8 mouse cellular contexts compared by ENCODE assay signal in the genomic region with DNA sequence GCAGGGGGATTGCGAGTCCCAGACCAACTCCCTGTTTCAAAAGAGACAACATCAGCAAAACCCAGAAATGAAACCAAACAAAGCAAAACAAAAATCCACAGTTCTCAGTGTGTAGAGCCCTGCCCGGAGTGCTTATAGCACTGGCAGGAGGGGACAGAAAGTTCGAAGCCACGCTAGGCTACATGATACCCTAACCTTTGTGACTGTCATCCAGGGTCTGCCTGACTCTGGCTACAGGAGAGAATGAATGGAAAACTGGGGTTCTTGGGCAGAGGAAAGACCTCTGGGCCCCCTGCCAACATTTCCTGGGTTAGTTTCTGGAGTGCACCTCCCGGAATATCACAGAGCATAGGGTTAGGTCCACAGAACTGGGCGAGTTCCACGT. TPM values are rescaled to one million over a fixed set of nuclear protein-coding genes. Genes with fewer than 3 reads are reported as not detected.
DNase-seq lines count a peak whose midpoint lies in the region; ATAC-seq and TF ChIP-seq lines count a peak whose summit lies in the region.

No protein-coding gene starts in this region.

- H3K9me3 ChIP-seq in heart, postnatal 0 days (replicated peaks; ENCODE audit: control insufficient read depth, low read length) = no peaks in the 10 kb centered on the region
- H3K9me3 ChIP-seq in liver, embryonic 12.5 days (replicated peaks) = no peaks in the 10 kb centered on the region

- 33% methylated on average over 7 of the region's 7 CpGs for WGBS in lung, adult 2 months
- WGBS in heart, postnatal 0 days = 37% methylated on average over 7 of the region's 7 CpGs
- 46% methylated on average over 7 of the region's 7 CpGs for whole genome bisulfite sequencing in liver, embryonic 12.5 days (ENCODE audit: insufficient replicate concordance)
- WGBS in olfactory bulb, adult 2 months = 46% methylated on average over 7 of the region's 7 CpGs

- H3K9ac ChIP-seq in heart, postnatal 0 days (replicated peaks; ENCODE audit: low read depth, low read length) = peak overlapping the region; percentile 82
- H3K9ac ChIP-seq in liver, embryonic 12.5 days = peak overlapping the region; percentile 76

- TF ChIP-seq CTCF in lung, adult 2 months (IDR thresholded peaks at IDR 0.05; ENCODE audit: insufficient read depth, low read length) = no peak
- TF ChIP-seq CTCF in heart, postnatal 0 days (IDR thresholded peaks at IDR 0.05; ENCODE audit: low read depth) = no peak
- TF ChIP-seq CTCF in olfactory bulb, adult 2 months (IDR thresholded peaks at IDR 0.05; ENCODE audit: insufficient read depth, low read depth, low read length) = no peak

- peak overlapping the region; percentile 80 for H3K4me3 ChIP-seq in lung, adult 2 months (replicated peaks; ENCODE audit: extremely low read depth, low read depth, low read length)
- peak overlapping the region; percentile 70 for H3K4me3 ChIP-seq in heart, postnatal 0 days (ENCODE audit: low read depth, low read length)
- H3K4me3 ChIP-seq in liver, embryonic 12.5 days = peak overlapping the region; percentile 81
- H3K4me3 ChIP-seq in olfactory bulb, adult 2 months (ENCODE audit: insufficient read depth, low read depth, low read length) = peak overlapping the region; percentile 69

- ATAC-seq in heart, postnatal 0 days (ENCODE audit: insufficient read depth, low read depth) = peak; percentile 10
- peak; percentile 39 for ATAC-seq in liver, embryonic 12.5 days

- TF ChIP-seq POLR2A in lung, adult 2 months (IDR thresholded peaks at IDR 0.05; ENCODE audit: borderline replicate concordance, extremely low read depth, low read depth, low read length) = no peak
- TF ChIP-seq POLR2A in olfactory bulb, adult 2 months (IDR thresholded peaks at IDR 0.05; ENCODE audit: insufficient read depth, low read depth, low read length) = no peak

- no peaks in the 10 kb centered on the region; the same call in 1 of the 2 replicates for H3K4me1 ChIP-seq in lung, adult 2 months (ENCODE audit: control insufficient read depth, insufficient read depth, low read length)
- peaks cover 11% of the 10 kb centered on the region; the same call in 1 of the 2 replicates for H3K4me1 ChIP-seq in heart, postnatal 0 days (ENCODE audit: control insufficient read depth, insufficient read depth)
- peaks cover 39% of the 10 kb centered on the region for H3K4me1 ChIP-seq in liver, embryonic 12.5 days
- H3K4me1 ChIP-seq in olfactory bulb, adult 2 months (ENCODE audit: control insufficient read depth, insufficient read depth, low read length) = peaks cover 20% of the 10 kb centered on the region

- peak overlapping the region; percentile 81 for H3K4me2 ChIP-seq in heart, postnatal 0 days (ENCODE audit: low read depth, low read length)
- peak overlapping the region; percentile 83 for H3K4me2 ChIP-seq in liver, embryonic 12.5 days

- H3K27ac ChIP-seq in heart, postnatal 0 days (ENCODE audit: low read depth) = peak overlapping the region; percentile 88
- H3K27ac ChIP-seq in liver, embryonic 12.5 days = peak overlapping the region; percentile 93
- H3K27ac ChIP-seq in olfactory bulb, adult 2 months (ENCODE audit: insufficient read depth, low read depth, low read length) = peak overlapping the region; percentile 69

- no peak for DNase-seq in lung, adult 2 months
- DNase-seq in lung, adult 18-20 months = no peak
- DNase-seq in cerebellum, postnatal 14 days = peak; percentile 61 to 71
- no peak for DNase-seq in heart, postnatal 0 days (ENCODE audit: low spot score)
- DNase-seq in urinary bladder, adult 18-20 months (ENCODE audit: low spot score in 2 of 2) = no peak
- DNase-seq in spleen, postnatal 36 days (ENCODE audit: low spot score in 2 of 2) = no peak

- no peaks in the 10 kb centered on the region for H3K36me3 ChIP-seq in heart, postnatal 0 days (replicated peaks; ENCODE audit: control insufficient read depth, insufficient read depth, low read length)
- H3K36me3 ChIP-seq in liver, embryonic 12.5 days = peaks cover 31% of the 10 kb centered on the region

- no peaks in the 10 kb centered on the region for H3K27me3 ChIP-seq in heart, postnatal 0 days (ENCODE audit: control insufficient read depth, insufficient read depth, low read length)
- H3K27me3 ChIP-seq in liver, embryonic 12.5 days (replicated peaks) = peaks cover 6% of the 10 kb centered on the region; the same call in 1 of the 2 replicates

- TF ChIP-seq EP300 in heart, postnatal 0 days (IDR thresholded peaks at IDR 0.05; ENCODE audit: low read depth) = no peak

RNA-seq across cellular contexts. Expression of a gene that starts 0.2 kb away (rescaled TPM):
- polyA plus RNA-seq in lung, adult 2 months (2012; rRNA removed) = 33.7 and 36.2 TPM in 2 replicates
- 10.9 and 24.7 TPM in 2 replicates for total RNA-seq in heart, postnatal 0 days (2014; rRNA removed; ENCODE audit: low replicate concordance)
- 16.2 and 16.6 TPM in 2 replicates for polyA plus RNA-seq in heart, postnatal 0 days (2015; fragmentation: Nextera tagmentation; extraction: Ambion mirVana)
- polyA plus RNA-seq in liver, embryonic 12.5 days (2016; fragmentation: Nextera tagmentation; extraction: Ambion mirVana) = 12.7 and 14.7 TPM in 2 replicates
- not detected in 2 replicates for polyA plus RNA-seq in olfactory bulb, adult 2 months (2012; ENCODE audit: insufficient read depth, insufficient read length, low replicate concordance, missing spikeins)

RNA-seq across cellular contexts. Expression of a gene that starts 0.5 kb away (rescaled TPM):
- polyA plus RNA-seq in lung, adult 2 months (2012; rRNA removed) = 22.7 and 28.4 TPM in 2 replicates
- total RNA-seq in heart, postnatal 0 days (2014; rRNA removed; ENCODE audit: low replicate concordance) = 48.5 and 54.5 TPM in 2 replicates
- 8.9 and 9.1 TPM in 2 replicates for polyA plus RNA-seq in heart, postnatal 0 days (2015; fragmentation: Nextera tagmentation; extraction: Ambion mirVana)
- polyA plus RNA-seq in liver, embryonic 12.5 days (2016; fragmentation: Nextera tagmentation; extraction: Ambion mirVana) = 3.8 and 4.5 TPM in 2 replicates
- not detected in 2 replicates for polyA plus RNA-seq in olfactory bulb, adult 2 months (2012; ENCODE audit: insufficient read depth, insufficient read length, low replicate concordance, missing spikeins)

RNA-seq across cellular contexts. Expression of a gene that starts 21.0 kb away (rescaled TPM):
- 0.33 and 0.57 TPM in 2 replicates for polyA plus RNA-seq in lung, adult 2 months (2012; rRNA removed)
- total RNA-seq in heart, postnatal 0 days (2014; rRNA removed; ENCODE audit: low replicate concordance) = 1.5 and 2.6 TPM in 2 replicates
- polyA plus RNA-seq in heart, postnatal 0 days (2015; fragmentation: Nextera tagmentation; extraction: Ambion mirVana) = 2.3 and 2.6 TPM in 2 replicates
- 2.3 and 2.5 TPM in 2 replicates for polyA plus RNA-seq in liver, embryonic 12.5 days (2016; fragmentation: Nextera tagmentation; extraction: Ambion mirVana)
- not detected in 2 replicates for polyA plus RNA-seq in olfactory bulb, adult 2 months (2012; ENCODE audit: insufficient read depth, insufficient read length, low replicate concordance, missing spikeins)

RNA-seq across cellular contexts. Expression of a gene that starts 21.8 kb away (rescaled TPM):
- polyA plus RNA-seq in lung, adult 2 months (2012; rRNA removed) = 0.57 and 1.1 TPM in 2 replicates
- total RNA-seq in heart, postnatal 0 days (2014; rRNA removed; ENCODE audit: low replicate concordance) = 1.7 and 2.7 TPM in 2 replicates
- polyA plus RNA-seq in heart, postnatal 0 days (2015; fragmentation: Nextera tagmentation; extraction: Ambion mirVana) = 0.38 and 0.44 TPM in 2 replicates
- polyA plus RNA-seq in liver, embryonic 12.5 days (2016; fragmentation: Nextera tagmentation; extraction: Ambion mirVana) = 0.46 and 0.78 TPM in 2 replicates
- not detected in 2 replicates for polyA plus RNA-seq in olfactory bulb, adult 2 months (2012; ENCODE audit: insufficient read depth, insufficient read length, low replicate concordance, missing spikeins)

RNA-seq across cellular contexts. Expression of a gene that starts 27.0 kb away (rescaled TPM):
- polyA plus RNA-seq in lung, adult 2 months (2012; rRNA removed) = 33.3 and 41.6 TPM in 2 replicates
- total RNA-seq in heart, postnatal 0 days (2014; rRNA removed; ENCODE audit: low replicate concordance) = 18.6 and 41.4 TPM in 2 replicates
- polyA plus RNA-seq in heart, postnatal 0 days (2015; fragmentation: Nextera tagmentation; extraction: Ambion mirVana) = 19.3 and 23.1 TPM in 2 replicates
- 8.1 and 12.1 TPM in 2 replicates for polyA plus RNA-seq in liver, embryonic 12.5 days (2016; fragmentation: Nextera tagmentation; extraction: Ambion mirVana)
- polyA plus RNA-seq in olfactory bulb, adult 2 months (2012; ENCODE audit: insufficient read depth, insufficient read length, low replicate concordance, missing spikeins) = not detected in 2 replicates

Comparison
In these comparisons a context has a peak if more than half of its experiments do, and no peak if none do; other contexts are left out.
1. DNase-seq: peak in cerebellum, postnatal 14 days (2 of 2); none in lung, adult 2 months (single experiment), lung, adult 18-20 months (0 of 2), heart, postnatal 0 days (single experiment), urinary bladder, adult 18-20 months (0 of 2) and spleen, postnatal 36 days (0 of 2).
2. RNA of a gene that starts 0.2 kb away (polyA plus RNA-seq): 33.7 to 36.2 TPM in lung, adult 2 months, 16.2 to 16.6 TPM in heart, postnatal 0 days and 12.7 to 14.7 TPM in liver, embryonic 12.5 days; not detected in olfactory bulb, adult 2 months; every median in the first group is over 10 times any median in the second.
3. Peak in every context shown above with its lines, with median percentiles within 50 percentile points of each other: H3K4me3 ChIP-seq and H3K27ac ChIP-seq.